Mouse (Mus musculus) left cerebral cortex, postnatal 14 days (tissue): ENCODE measurements around the gene Cyp1a2. TPM values are rescaled to one million over a fixed set of nuclear protein-coding genes. Genes with fewer than 3 reads are reported as not detected.

ENCODE experiments used
- DNase-seq, 2 experiments: peaks; one replicate each; pipeline ENCODE4 v3.0.0; 2021 to 2022; ENCODE audit warnings: low spot score in 2 of 2, mixed read lengths in 1 of 2
- intact Hi-C: fragments of 180-260 bp; cut with DNase I; formaldehyde crosslinking; loops from one replicate; pipeline ENCODE4 v1.15.1; 2025
- total RNA-seq, 2 experiments: library from RNA; stranded (reverse); gene quantifications; 2 replicates each; pipeline ENCODE4 v1.2.3; 2021

The Cyp1a2 gene
- total RNA-seq, 2 experiments from 2014 or later: not detected

GRCm38 (mm10) chr9:57650786-57651311, 32.7 kb downstream of the Cyp1a2 start:
- intact Hi-C loops: loop anchor here (5.0 to 10.0 kb wide), 2 partner anchors 129 to 344 kb away; partner anchors contain the start of gene Cox5a
- DNase-seq: peak in 1 of 2 experiments; percentile 54

GRCm38 (mm10) chr9:57650130-57650785, 33.2 kb downstream of the Cyp1a2 start:
- DNase-seq: no peak
- intact Hi-C loops: loop anchor here (5.0 to 10.0 kb wide), 2 partner anchors 128 to 345 kb away; partner anchors contain the start of gene Cox5a

- intact Hi-C loops: no loop called here
- DNase-seq: no peak
Observed at GRCm38 (mm10) chr9:57647286-57648108, 36.0 kb downstream of the Cyp1a2 start.

GRCm38 (mm10) chr9:57646551-57647103, 36.9 kb downstream of the Cyp1a2 start:
- intact Hi-C loops: no loop called here
- no peak for DNase-seq

GRCm38 (mm10) chr9:57644944-57645893, 38.3 kb downstream of the Cyp1a2 start:
- intact Hi-C loops: no loop called here
- peak; percentile 86 to 94 for DNase-seq

- intact Hi-C loops: no loop called here
- no peak for DNase-seq
Observed at GRCm38 (mm10) chr9:57644442-57644943, 39.0 kb downstream of the Cyp1a2 start.

GRCm38 (mm10) chr9:57643856-57644180, 39.7 kb downstream of the Cyp1a2 start:
- intact Hi-C loops: no loop called here
- no peak for DNase-seq

GRCm38 (mm10) chr9:57643169-57643855, 40.2 kb downstream of the Cyp1a2 start:
- intact Hi-C loops: no loop called here
- no peak for DNase-seq

GRCm38 (mm10) chr9:57641775-57642550, 41.5 kb downstream of the Cyp1a2 start:
- DNase-seq: no peak
- intact Hi-C loops: no loop called here

GRCm38 (mm10) chr9:57641022-57641421, 42.5 kb downstream of the Cyp1a2 start:
- no peak for DNase-seq
- intact Hi-C loops: no loop called here

- intact Hi-C loops: no loop called here
- no peak for DNase-seq
Observed at GRCm38 (mm10) chr9:57640384-57640783, 43.1 kb downstream of the Cyp1a2 start.

GRCm38 (mm10) chr9:57639661-57640328, 43.7 kb downstream of the Cyp1a2 start:
- no peak for DNase-seq
- intact Hi-C loops: no loop called here

GRCm38 (mm10) chr9:57638651-57639459, 44.6 kb downstream of the Cyp1a2 start:
- no peak for DNase-seq
- intact Hi-C loops: no loop called here

GRCm38 (mm10) chr9:57637741-57638322, 45.7 kb downstream of the Cyp1a2 start:
- intact Hi-C loops: no loop called here
- DNase-seq: peak in 1 of 2 experiments; percentile 64

- intact Hi-C loops: no loop called here
- no peak for DNase-seq
Observed at GRCm38 (mm10) chr9:57637272-57637671, 46.2 kb downstream of the Cyp1a2 start.

- no peak for DNase-seq
- intact Hi-C loops: no loop called here
Observed at GRCm38 (mm10) chr9:57633481-57634024, 50.0 kb downstream of the Cyp1a2 start.
